Mouse (Mus musculus) urinary bladder, adult 2 months (tissue): ENCODE results near the gene Tcf7. TPM values are rescaled to one million over a fixed set of nuclear protein-coding genes. Genes with fewer than 3 reads are reported as not detected.
A peak's percentile ranks its signal among the peaks of the same experiment; 100 is the strongest.
"Not testable (repeated sequence)": the region's sequence is repeated elsewhere in the genome, so short reads cannot be mapped to it uniquely, and the experiment has no call there.

ENCODE experiments used
- DNase-seq: peaks from one replicate; pipeline ENCODE4 v3.0.0; 2022; ENCODE audit warnings: low spot score
- polyA plus RNA-seq: library from polyadenylated mRNA; depleted of rRNA; stranded (reverse); fragments of >200 nt; gene quantifications from 2 replicates; pipeline ENCODE4 v1.2.3, GENCODE M21; 2012; rRNA removed

The Tcf7 gene
- polyA plus RNA-seq, 1 experiment: 6.1 TPM

- no peak for DNase-seq
Observed at GRCm38 (mm10) chr11:52227466-52228226, 55.2 kb downstream of the Tcf7 start.

- no peak for DNase-seq
Observed at GRCm38 (mm10) chr11:52227053-52227452, 55.8 kb downstream of the Tcf7 start.

- DNase-seq: no peak
Observed at GRCm38 (mm10) chr11:52225986-52226599, 56.7 kb downstream of the Tcf7 start.

GRCm38 (mm10) chr11:52223968-52224682 lies 58.7 kb downstream of the Tcf7 start:
- DNase-seq: no peak

GRCm38 (mm10) chr11:52222891-52223290 lies 59.9 kb downstream of the Tcf7 start:
- no peak for DNase-seq

GRCm38 (mm10) chr11:52221921-52222320 lies 60.9 kb downstream of the Tcf7 start:
- DNase-seq: not testable (repeated sequence)

- peak; percentile 39 for DNase-seq
Observed at GRCm38 (mm10) chr11:52220282-52220681, 62.5 kb downstream of the Tcf7 start.

- no peak for DNase-seq
Observed at GRCm38 (mm10) chr11:52213887-52214286, 68.9 kb downstream of the Tcf7 start, which contains the start of gene Olfr1371. Gene Olfr1371, minus strand, starts transcription at chr11:52213987.

Other genes with a start within 250 kb of the Tcf7 start
- gene Ppp2ca, start 184.3 kb downstream of the Tcf7 start, polyA plus RNA-seq: 49.0 and 50.1 TPM in 2 replicates
- gene Olfr1373, start 137.5 kb downstream of the Tcf7 start, polyA plus RNA-seq: not detected in 2 replicates
- not detected in 2 replicates for gene Olfr1371, start 69.0 kb downstream of the Tcf7 start, polyA plus RNA-seq
- gene Skp1a, start 51.0 kb downstream of the Tcf7 start, polyA plus RNA-seq: 206 and 212 TPM in 2 replicates
- gene Vdac1, start 77.8 kb upstream of the Tcf7 start, polyA plus RNA-seq: 166 and 206 TPM in 2 replicates
- gene 9530068E07Rik, start 113.4 kb upstream of the Tcf7 start, polyA plus RNA-seq: 217 and 261 TPM in 2 replicates